Mouse (Mus musculus) spleen, adult 2 months (tissue): Measurements from ENCODE around the gene Lrrc71.

Source experiments
- CTCF ChIP-seq: fragments of 200-500 bp; IDR thresholded peaks from 2 replicates; pipeline ENCODE4 v1.5.1; 2011; ENCODE audit warnings: mild to moderate bottlenecking, inconsistent platforms; ENCODE audit not compliant: insufficient read depth, insufficient read length, insufficient replicate concordance; ENCODE audit errors: extremely low read depth
- POLR2A ChIP-seq: fragments of 200-500 bp; IDR thresholded peaks from 2 replicates; pipeline ENCODE4 v1.6.1; 2011; ENCODE audit warnings: low read depth, low read length, inconsistent platforms

DNA sequence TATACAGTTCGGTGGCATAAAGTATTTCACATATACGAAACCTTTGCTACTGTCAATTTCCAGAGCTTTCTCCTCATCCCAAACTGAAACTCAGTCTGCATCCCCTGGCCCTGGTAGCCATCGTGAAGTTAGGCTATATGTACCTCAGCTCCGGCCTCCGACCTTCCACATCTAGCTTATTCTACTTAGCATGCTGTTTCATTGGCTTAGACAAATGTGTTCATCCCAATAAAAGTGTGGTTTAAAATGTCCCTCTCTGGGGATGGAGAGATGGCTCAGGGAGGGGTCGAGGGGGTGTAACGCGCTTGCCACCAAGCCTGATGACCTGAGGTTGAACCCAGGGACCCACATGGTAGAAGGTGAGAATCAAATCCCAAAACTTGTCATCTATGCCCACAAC lies 21.1 kb upstream of the Lrrc71 start:
- TF ChIP-seq POLR2A (no peak), CTCF (no peak)
